Mouse (Mus musculus) midbrain, embryonic 10.5 days (tissue): Measurements from ENCODE around the gene Wipi1. TPM values are rescaled to one million over a fixed set of nuclear protein-coding genes. Genes with fewer than 3 reads are reported as not detected.

Experiments
- DNase-seq: peaks from one replicate; pipeline ENCODE4 v3.0.0-alpha.2; 2017; ENCODE audit warnings: low spot score
- H3K27ac ChIP-seq: fragments of 300-500 bp; sonication (generic); replicated peaks from 2 replicates; pipeline ENCODE4 v1.5.1; 2016; ENCODE audit warnings: mild to moderate bottlenecking
- H3K27me3 ChIP-seq: fragments of 300-500 bp; sonication (generic); 2 replicates; pipeline ENCODE4 v1.6.1; 2016; ENCODE audit warnings: low read depth, mild to moderate bottlenecking; ENCODE audit not compliant: poor library complexity, severe bottlenecking
- H3K36me3 ChIP-seq: fragments of 300-500 bp; sonication (generic); 2 replicates; pipeline ENCODE4 v1.6.1; 2016; ENCODE audit warnings: mild to moderate bottlenecking, moderate library complexity
- H3K4me1 ChIP-seq: fragments of 300-500 bp; sonication (generic); 2 replicates; pipeline ENCODE4 v1.6.1; 2016
- H3K4me3 ChIP-seq: fragments of 300-500 bp; sonication (generic); 2 replicates; pipeline ENCODE4 v1.5.1; 2016; ENCODE audit warnings: mild to moderate bottlenecking, moderate library complexity
- H3K9me3 ChIP-seq: fragments of 300-500 bp; sonication (generic); replicated peaks from 2 replicates; pipeline ENCODE4 v1.6.1; 2016; ENCODE audit warnings: mild to moderate bottlenecking
- WGBS: fragments of 180-500 bp; shearing (Covaris S2); methylation state at CpG from one replicate; pipeline ENCODE4 v1.1.7; 2016; 5-methylcytosine and 5-hydroxymethylcytosine counted together
- polyA plus RNA-seq: library from polyadenylated mRNA; unstranded; fragments of >200 nt; fragmentation: Nextera tagmentation; extraction: Ambion mirVana; gene quantifications from 2 replicates; pipeline ENCODE4 v1.2.1, GENCODE M21; 2016

Gene Wipi1
- polyA plus RNA-seq, 1 experiment from 2014 or later: 17.9 TPM

GRCm38 (mm10) chr11:109545700-109546143 lies 66.0 kb downstream of the Wipi1 start:
- Histone ChIP-seq H3K27me3 (no peaks in the 10 kb centered on the region), H3K27ac (no peak overlapping the region), H3K9me3 (no peaks in the 10 kb centered on the region), H3K4me1 (peaks cover 21% of the 10 kb centered on the region), H3K36me3 (no peaks in the 10 kb centered on the region), H3K4me3 (no peak overlapping the region)
- 76% methylated on average over 12 of the region's 12 CpGs for WGBS
- DNase-seq: no peak

DNA sequence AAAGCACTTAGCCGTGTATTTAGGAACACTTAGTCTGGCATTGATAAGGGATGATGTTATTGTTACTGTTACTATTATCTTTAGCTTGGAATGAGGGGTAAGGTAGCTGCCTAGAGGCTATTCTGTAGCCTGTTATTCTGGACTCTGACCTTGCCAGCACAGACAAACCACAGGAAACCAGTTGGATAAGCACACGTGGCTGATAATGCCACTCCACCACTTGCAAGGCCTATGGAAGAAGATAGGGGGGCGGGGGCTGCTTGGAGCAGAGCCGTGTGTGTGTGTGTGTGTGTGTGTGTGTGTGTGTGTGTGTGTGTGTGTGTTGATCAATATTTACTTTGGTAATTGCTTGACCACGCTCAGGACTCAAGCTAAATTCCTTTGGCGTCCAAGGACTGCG lies 66.5 kb downstream of the Wipi1 start:
- H3K4me1 ChIP-seq: peaks cover 21% of the 10 kb centered on the region
- no peaks in the 10 kb centered on the region for H3K27me3 ChIP-seq
- H3K9me3 ChIP-seq: no peaks in the 10 kb centered on the region
- no peak overlapping the region for H3K27ac ChIP-seq
- 72% methylated on average over 7 of the region's 7 CpGs for WGBS
- H3K36me3 ChIP-seq: no peaks in the 10 kb centered on the region
- no peak for DNase-seq
- no peak overlapping the region for H3K4me3 ChIP-seq

DNA sequence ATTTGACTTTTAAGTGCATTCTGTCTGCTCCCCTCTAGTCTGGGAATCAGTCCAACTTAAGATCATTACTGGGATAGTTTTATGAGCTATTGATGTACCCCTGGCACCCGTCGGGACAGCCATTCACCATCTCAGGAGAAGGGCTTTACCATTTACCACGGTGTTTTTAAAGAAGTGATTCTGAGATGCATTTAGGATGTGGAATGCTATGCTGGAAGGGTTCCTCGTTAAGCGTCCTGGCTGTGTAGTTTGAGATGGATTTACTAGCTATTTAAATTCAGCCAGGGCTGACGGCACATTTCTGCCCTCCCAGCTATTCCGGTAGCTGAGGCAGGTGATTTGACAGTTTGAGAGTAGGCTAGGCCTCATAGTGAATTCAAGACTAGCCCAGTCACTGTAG lies 67.3 kb downstream of the Wipi1 start:
- WGBS: 89% methylated on average over 7 of the region's 7 CpGs
- no peaks in the 10 kb centered on the region for H3K9me3 ChIP-seq
- no peaks in the 10 kb centered on the region for H3K36me3 ChIP-seq
- no peak overlapping the region for H3K27ac ChIP-seq
- peaks cover 22% of the 10 kb centered on the region for H3K4me1 ChIP-seq
- no peaks in the 10 kb centered on the region for H3K27me3 ChIP-seq
- H3K4me3 ChIP-seq: no peak overlapping the region
- no peak for DNase-seq

GRCm38 (mm10) chr11:109543466-109543865 lies 68.3 kb downstream of the Wipi1 start:
- WGBS: 90% methylated on average over 9 of the region's 9 CpGs
- no peak overlapping the region for H3K27ac ChIP-seq
- H3K27me3 ChIP-seq: no peaks in the 10 kb centered on the region
- no peak overlapping the region for H3K4me3 ChIP-seq
- H3K9me3 ChIP-seq: no peaks in the 10 kb centered on the region
- no peaks in the 10 kb centered on the region for H3K36me3 ChIP-seq
- peaks cover 30% of the 10 kb centered on the region for H3K4me1 ChIP-seq
- no peak for DNase-seq

GRCm38 (mm10) chr11:109539290-109539689 lies 72.5 kb downstream of the Wipi1 start:
- Histone ChIP-seq H3K9me3 (no peaks in the 10 kb centered on the region), H3K4me3 (no peak overlapping the region), H3K27ac (peak overlapping the region; percentile 52; the same call in 1 of the 2 replicates), H3K4me1 (peaks cover 9% of the 10 kb centered on the region), H3K36me3 (no peaks in the 10 kb centered on the region), H3K27me3 (no peaks in the 10 kb centered on the region)
- no peak for DNase-seq
- 58% methylated on average over 6 of the region's 6 CpGs for WGBS

GRCm38 (mm10) chr11:109536939-109537338 lies 74.8 kb downstream of the Wipi1 start:
- H3K27ac ChIP-seq: no peak overlapping the region
- H3K27me3 ChIP-seq: no peaks in the 10 kb centered on the region
- no peak for DNase-seq
- peaks cover 9% of the 10 kb centered on the region for H3K4me1 ChIP-seq
- H3K9me3 ChIP-seq: no peaks in the 10 kb centered on the region
- 83% methylated on average over 5 of the region's 5 CpGs for WGBS
- H3K36me3 ChIP-seq: no peaks in the 10 kb centered on the region
- H3K4me3 ChIP-seq: no peak overlapping the region

DNA sequence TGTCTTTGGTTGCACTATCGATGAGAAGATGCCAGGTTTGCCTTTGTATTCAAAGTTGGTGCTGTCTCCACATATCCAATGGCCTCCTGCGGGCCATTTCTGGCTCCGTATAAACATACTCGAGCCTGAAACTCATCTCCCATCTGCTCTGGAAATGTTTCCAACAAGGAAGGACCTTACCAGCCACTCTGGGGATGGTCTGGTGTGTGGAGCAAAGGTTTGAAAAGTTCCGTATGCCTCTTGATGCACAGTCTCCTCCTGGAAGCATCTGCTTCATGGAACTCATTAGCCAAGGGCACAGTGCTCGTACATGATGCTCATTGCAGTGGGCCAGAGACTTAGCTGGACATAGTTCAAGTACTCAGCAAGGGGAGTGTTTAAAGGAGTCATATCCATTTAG lies 75.8 kb downstream of the Wipi1 start:
- Histone ChIP-seq H3K4me3 (no peak overlapping the region), H3K9me3 (no peaks in the 10 kb centered on the region), H3K4me1 (peaks cover 9% of the 10 kb centered on the region), H3K36me3 (no peaks in the 10 kb centered on the region), H3K27me3 (no peaks in the 10 kb centered on the region), H3K27ac (no peak overlapping the region)
- no peak for DNase-seq
- WGBS: 90% methylated on average over 6 of the region's 6 CpGs

DNA sequence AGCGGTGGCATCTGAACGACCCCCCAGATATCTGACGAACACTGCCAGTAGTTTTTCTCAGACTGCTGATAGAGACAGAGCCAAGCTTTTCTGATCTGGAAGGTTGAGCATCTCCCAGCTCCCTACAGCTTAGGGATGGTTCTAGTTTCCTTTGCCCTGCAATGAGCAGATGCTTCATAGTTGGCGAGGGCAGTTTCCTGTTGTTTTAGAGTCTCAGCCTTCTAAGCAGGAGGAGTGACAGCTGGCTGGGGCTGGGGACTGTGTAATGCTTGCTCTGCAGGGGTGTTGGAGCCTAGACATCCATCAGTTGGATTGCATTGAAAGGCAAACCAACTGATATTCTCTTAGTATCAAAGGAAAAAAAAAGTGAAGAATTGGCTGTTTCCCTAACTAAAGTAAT lies 81.7 kb downstream of the Wipi1 start:
- Histone ChIP-seq H3K9me3 (no peaks in the 10 kb centered on the region), H3K36me3 (no peaks in the 10 kb centered on the region), H3K27me3 (no peaks in the 10 kb centered on the region), H3K4me1 (no peaks in the 10 kb centered on the region), H3K27ac (no peak overlapping the region), H3K4me3 (no peak overlapping the region)
- 82% methylated on average over 4 of the region's 4 CpGs for WGBS
- no peak for DNase-seq

DNA sequence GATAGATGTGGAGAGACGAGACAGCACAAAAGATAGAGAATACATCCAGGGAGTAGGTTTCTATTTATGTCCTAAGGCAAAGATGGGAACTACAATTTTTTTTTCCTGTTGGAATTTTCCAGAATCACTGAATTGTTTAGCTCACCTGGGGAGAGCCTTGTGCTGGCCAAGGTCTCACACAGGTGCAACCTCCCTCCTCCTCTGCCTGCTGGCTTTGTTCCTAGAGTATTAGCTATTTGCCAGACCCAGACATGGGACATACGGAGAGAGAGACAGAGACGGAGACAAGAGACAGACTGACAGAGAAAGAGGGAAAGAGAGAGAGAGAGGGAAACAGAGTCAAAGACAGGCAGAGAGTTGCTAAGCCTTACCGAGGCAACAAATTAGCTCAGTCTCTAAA lies 86.2 kb downstream of the Wipi1 start:
- WGBS: 94% methylated on average over 4 of the region's 4 CpGs
- no peak overlapping the region for H3K27ac ChIP-seq
- H3K9me3 ChIP-seq: no peaks in the 10 kb centered on the region
- H3K27me3 ChIP-seq: no peaks in the 10 kb centered on the region
- DNase-seq: no peak
- H3K4me1 ChIP-seq: peaks cover 3% of the 10 kb centered on the region; the same call in 1 of the 2 replicates
- H3K36me3 ChIP-seq: no peaks in the 10 kb centered on the region
- no peak overlapping the region for H3K4me3 ChIP-seq

GRCm38 (mm10) chr11:109524869-109525268 lies 86.9 kb downstream of the Wipi1 start:
- Histone ChIP-seq H3K4me1 (peaks cover 3% of the 10 kb centered on the region; the same call in 1 of the 2 replicates), H3K4me3 (no peak overlapping the region), H3K27me3 (no peaks in the 10 kb centered on the region), H3K36me3 (no peaks in the 10 kb centered on the region), H3K27ac (no peak overlapping the region), H3K9me3 (no peaks in the 10 kb centered on the region)
- DNase-seq: no peak
- 94% methylated on average over 5 of the region's 5 CpGs for WGBS

Other genes starting within 250 kb of the Wipi1 start
- gene Gna13, start 249.1 kb downstream of the Wipi1 start, polyA plus RNA-seq: 16.9 and 18.8 TPM in 2 replicates
- not detected in 2 replicates for gene 9930022D16Rik, start 198.1 kb downstream of the Wipi1 start, polyA plus RNA-seq
- 45.2 and 46.0 TPM in 2 replicates for gene Amz2, start 186.0 kb downstream of the Wipi1 start, polyA plus RNA-seq
- 1.9 and 2.2 TPM in 2 replicates for gene Arsg, start 138.6 kb downstream of the Wipi1 start, polyA plus RNA-seq
- gene Slc16a6, start 138.4 kb downstream of the Wipi1 start, polyA plus RNA-seq: 5.0 and 5.5 TPM in 2 replicates
- 309 and 361 TPM in 2 replicates for gene Prkar1a, start 37.4 kb upstream of the Wipi1 start, polyA plus RNA-seq
- 1.4 and 2.3 TPM in 2 replicates for gene Fam20a, start 110.3 kb upstream of the Wipi1 start, polyA plus RNA-seq
- not detected in 2 replicates for gene 1700012B07Rik, start 216.1 kb upstream of the Wipi1 start, polyA plus RNA-seq